Mouse (Mus musculus) neural tube, embryonic 14.5 days (tissue): ENCODE data around the gene Tbc1d32. TPM values are rescaled to one million over a fixed set of nuclear protein-coding genes. Genes with fewer than 3 reads are reported as not detected.

Experiments used
- ATAC-seq: fragments of 200-750 bp; cut with Nextera tagmentation; 2 replicates; pipeline ENCODE4 v1.8.0; 2017; ENCODE audit warnings: low read depth, mild to moderate bottlenecking, moderate TSS enrichment, moderate library complexity
- H3K27ac ChIP-seq: fragments of 300-500 bp; sonication (generic); 2 replicates; pipeline ENCODE4 v1.5.1; 2014; ENCODE audit warnings: low read depth, mild to moderate bottlenecking, control low read depth, low read length, moderate library complexity, mixed read lengths
- H3K27me3 ChIP-seq: fragments of 300-500 bp; sonication (generic); 2 replicates; pipeline ENCODE4 v1.6.1; 2014; ENCODE audit warnings: low read length; ENCODE audit not compliant: control insufficient read depth, insufficient read depth
- H3K36me3 ChIP-seq: fragments of 300-500 bp; sonication (generic); 2 replicates; pipeline ENCODE4 v1.6.1; 2014; ENCODE audit warnings: low read length, mixed read lengths; ENCODE audit not compliant: control insufficient read depth, insufficient read depth
- H3K4me1 ChIP-seq: fragments of 300-500 bp; sonication (generic); 2 replicates; pipeline ENCODE4 v1.6.1; 2014; ENCODE audit warnings: low read length; ENCODE audit not compliant: control insufficient read depth, insufficient read depth
- H3K4me2 ChIP-seq: fragments of 300-500 bp; sonication (generic); 2 replicates; pipeline ENCODE4 v1.6.1; 2014; ENCODE audit warnings: mild to moderate bottlenecking, low read depth, low read length, control low read depth
- H3K4me3 ChIP-seq: fragments of 300-500 bp; sonication (generic); 2 replicates; pipeline ENCODE4 v1.5.1; 2014; ENCODE audit warnings: low read depth, low read length, control low read depth, mixed read lengths
- H3K9ac ChIP-seq: fragments of 300-500 bp; sonication (generic); replicated peaks from 2 replicates; pipeline ENCODE4 v1.6.1; 2014; ENCODE audit warnings: low read depth, mild to moderate bottlenecking, control low read depth, low read length, mixed read lengths
- H3K9me3 ChIP-seq: fragments of 300-500 bp; sonication (generic); 2 replicates; pipeline ENCODE4 v1.6.1; 2016; ENCODE audit warnings: low read length; ENCODE audit not compliant: control insufficient read depth
- WGBS: fragments of 180-500 bp; shearing (Covaris S2); extraction: QIAGEN DNeasy Blood & Tissue Kit; methylation state at CpG from one replicate; pipeline ENCODE4 v1.1.7; 2014; 5-methylcytosine and 5-hydroxymethylcytosine counted together
- polyA plus RNA-seq: library from polyadenylated mRNA; unstranded; fragments of >200 nt; fragmentation: Nextera tagmentation; extraction: Ambion mirVana; gene quantifications from 2 replicates; pipeline ENCODE4 v1.2.1, GENCODE M21; 2014

Gene Tbc1d32
- polyA plus RNA-seq, 1 experiment from 2014 or later = 3.1 TPM

GRCm38 (mm10) chr10:56096757-56097156 lies 131.7 kb downstream of the Tbc1d32 start:
- Histone ChIP-seq H3K36me3 (no peaks in the 10 kb centered on the region), H3K4me2 (no peak overlapping the region), H3K4me3 (no peak overlapping the region), H3K9me3 (no peaks in the 10 kb centered on the region), H3K27me3 (no peaks in the 10 kb centered on the region), H3K9ac (no peak overlapping the region), H3K4me1 (no peaks in the 10 kb centered on the region), H3K27ac (no peak overlapping the region)
- no peak for ATAC-seq

- no peak overlapping the region for H3K9ac ChIP-seq
- no peak overlapping the region for H3K4me3 ChIP-seq
- H3K9me3 ChIP-seq = no peaks in the 10 kb centered on the region
- 41% methylated on average over 5 of the region's 5 CpGs for WGBS
- no peaks in the 10 kb centered on the region for H3K27me3 ChIP-seq
- ATAC-seq = peak; percentile 53; the same call in 1 of the 2 replicates
- H3K27ac ChIP-seq = no peak overlapping the region
- H3K4me2 ChIP-seq = no peak overlapping the region
- no peaks in the 10 kb centered on the region for H3K4me1 ChIP-seq
- no peaks in the 10 kb centered on the region for H3K36me3 ChIP-seq
Measured at GRCm38 (mm10) chr10:56094586-56094985, 133.9 kb downstream of the Tbc1d32 start.

- H3K27me3 ChIP-seq = no peaks in the 10 kb centered on the region
- H3K4me1 ChIP-seq = no peaks in the 10 kb centered on the region
- no peak overlapping the region for H3K4me3 ChIP-seq
- no peak overlapping the region for H3K9ac ChIP-seq
- no peaks in the 10 kb centered on the region for H3K36me3 ChIP-seq
- H3K4me2 ChIP-seq = no peak overlapping the region
- ATAC-seq = no peak
- H3K27ac ChIP-seq = no peak overlapping the region
- H3K9me3 ChIP-seq = no peaks in the 10 kb centered on the region
- WGBS = 91% methylated on average over 4 of the region's 4 CpGs
Measured at GRCm38 (mm10) chr10:56089714-56090113, 138.8 kb downstream of the Tbc1d32 start.

- peaks cover 5% of the 10 kb centered on the region; the same call in 1 of the 2 replicates for H3K4me1 ChIP-seq
- no peak for ATAC-seq
- H3K9ac ChIP-seq = no peak overlapping the region
- no peaks in the 10 kb centered on the region for H3K36me3 ChIP-seq
- 84% methylated on average over 2 of the region's 2 CpGs for WGBS
- H3K4me3 ChIP-seq = no peak overlapping the region
- H3K4me2 ChIP-seq = no peak overlapping the region
- no peaks in the 10 kb centered on the region for H3K9me3 ChIP-seq
- no peak overlapping the region for H3K27ac ChIP-seq
- no peaks in the 10 kb centered on the region for H3K27me3 ChIP-seq
Measured at GRCm38 (mm10) chr10:56062746-56063145, 165.7 kb downstream of the Tbc1d32 start.

GRCm38 (mm10) chr10:56061238-56061830 lies 167.2 kb downstream of the Tbc1d32 start:
- H3K4me1 ChIP-seq = peaks cover 5% of the 10 kb centered on the region; the same call in 1 of the 2 replicates
- H3K9ac ChIP-seq = no peak overlapping the region
- H3K27me3 ChIP-seq = no peaks in the 10 kb centered on the region
- no peak overlapping the region for H3K4me2 ChIP-seq
- no peak overlapping the region for H3K27ac ChIP-seq
- H3K4me3 ChIP-seq = no peak overlapping the region
- H3K9me3 ChIP-seq = no peaks in the 10 kb centered on the region
- no peak for ATAC-seq
- WGBS = 87% methylated on average over 2 of the region's 2 CpGs
- H3K36me3 ChIP-seq = no peaks in the 10 kb centered on the region

DNA sequence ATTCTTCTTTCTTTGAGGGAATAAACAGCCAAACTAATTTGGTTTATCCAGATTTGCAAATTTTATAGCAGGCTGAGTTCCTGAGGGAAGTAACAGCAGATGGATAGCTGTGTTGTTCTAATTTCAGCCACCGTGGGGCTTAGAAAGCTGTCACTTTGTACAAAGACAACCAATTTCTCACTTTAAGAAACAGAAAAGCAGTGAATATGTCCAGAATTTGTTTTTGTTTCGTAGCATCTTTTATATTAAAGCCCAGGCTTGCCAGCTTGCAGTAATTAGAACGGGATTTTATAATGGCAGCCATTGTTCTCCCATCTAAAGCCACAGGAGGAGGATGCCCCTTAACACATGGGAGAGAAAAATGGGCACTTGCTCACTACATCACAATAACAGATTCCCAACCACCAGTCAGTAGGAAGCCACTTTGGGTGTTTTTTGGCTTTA lies 169.5 kb downstream of the Tbc1d32 start:
- Histone ChIP-seq H3K4me3 (no peak overlapping the region), H3K4me2 (no peak overlapping the region), H3K27me3 (no peaks in the 10 kb centered on the region), H3K4me1 (peaks cover 5% of the 10 kb centered on the region; the same call in 1 of the 2 replicates), H3K9ac (no peak overlapping the region), H3K36me3 (no peaks in the 10 kb centered on the region), H3K27ac (peak overlapping the region; percentile 48), H3K9me3 (no peaks in the 10 kb centered on the region)
- WGBS = 18% methylated on average over 3 of the region's 3 CpGs
- 0 out of 2 replicates have a peak, but pooled peaks have one; percentile 44 for ATAC-seq

GRCm38 (mm10) chr10:56025400-56025799 lies 203.1 kb downstream of the Tbc1d32 start:
- H3K9ac ChIP-seq = no peak overlapping the region
- no peak for ATAC-seq
- no peaks in the 10 kb centered on the region for H3K36me3 ChIP-seq
- H3K9me3 ChIP-seq = no peaks in the 10 kb centered on the region
- no peak overlapping the region for H3K27ac ChIP-seq
- no peak overlapping the region for H3K4me3 ChIP-seq
- H3K27me3 ChIP-seq = no peaks in the 10 kb centered on the region
- H3K4me2 ChIP-seq = no peak overlapping the region
- no peaks in the 10 kb centered on the region for H3K4me1 ChIP-seq

DNA sequence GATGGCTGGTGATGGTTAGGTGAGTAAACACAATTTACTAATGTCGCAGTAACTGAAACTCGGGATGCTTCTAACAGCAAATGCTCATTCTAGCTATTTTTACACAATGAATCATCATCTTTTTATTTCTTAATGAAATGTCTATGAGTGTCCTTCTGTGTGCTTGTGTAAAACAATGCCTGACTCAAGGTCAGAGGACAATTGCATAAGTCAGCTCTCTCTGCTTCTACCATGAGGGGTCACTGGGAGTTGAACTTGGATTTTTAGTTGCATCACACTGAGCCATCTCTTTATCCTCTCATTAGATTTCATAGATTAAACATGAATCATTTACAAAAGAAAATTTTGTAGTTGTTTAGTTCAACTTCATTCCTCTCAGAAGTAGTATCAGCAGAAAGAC lies 203.9 kb downstream of the Tbc1d32 start:
- Histone ChIP-seq H3K36me3 (no peaks in the 10 kb centered on the region), H3K27ac (no peak overlapping the region), H3K4me2 (no peak overlapping the region), H3K4me1 (no peaks in the 10 kb centered on the region), H3K9me3 (no peaks in the 10 kb centered on the region), H3K27me3 (no peaks in the 10 kb centered on the region), H3K9ac (no peak overlapping the region), H3K4me3 (no peak overlapping the region)
- 95% methylated on average over 2 of the region's 2 CpGs for WGBS
- ATAC-seq = no peak

DNA sequence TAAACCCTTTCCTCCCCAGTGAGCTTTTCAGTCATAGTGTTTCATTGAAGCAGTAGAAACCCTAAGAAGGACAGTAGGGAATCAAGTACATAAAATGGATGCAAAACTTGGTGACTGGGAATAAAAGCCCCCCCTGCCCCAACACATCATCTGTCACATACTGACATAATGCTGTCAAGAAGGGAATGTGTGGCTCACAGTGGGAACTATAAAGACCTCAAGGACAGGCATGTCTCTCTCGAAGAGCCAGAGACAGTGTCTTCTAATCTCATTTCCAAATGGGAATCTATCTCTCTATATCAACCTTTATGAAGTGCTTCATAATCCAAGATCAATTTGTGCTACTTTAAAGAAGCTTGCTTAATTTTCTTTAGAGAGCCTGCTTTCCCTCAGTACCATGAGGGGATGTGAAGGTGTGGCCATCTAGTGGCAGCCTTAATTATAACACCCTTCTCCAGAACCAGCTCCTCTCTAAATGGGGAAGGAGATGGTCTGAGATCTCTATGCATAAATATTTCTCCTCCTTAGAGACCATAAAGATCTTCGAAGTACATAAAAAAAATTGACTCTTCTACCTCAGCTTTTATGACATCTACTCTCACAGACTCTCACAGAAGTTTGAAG lies 248.5 kb downstream of the Tbc1d32 start:
- H3K9ac ChIP-seq = no peak overlapping the region
- H3K36me3 ChIP-seq = no peaks in the 10 kb centered on the region
- WGBS = 22% methylated on average over 2 of the region's 2 CpGs

More for the DNA sequence above, 248.5 kb downstream of the Tbc1d32 start:
- H3K4me1 ChIP-seq = no peaks in the 10 kb centered on the region
- no peaks in the 10 kb centered on the region for H3K27me3 ChIP-seq
- ATAC-seq = peak; percentile 95
- no peak overlapping the region for H3K27ac ChIP-seq
- no peak overlapping the region for H3K4me3 ChIP-seq
- no peak overlapping the region for H3K4me2 ChIP-seq
- H3K9me3 ChIP-seq = no peaks in the 10 kb centered on the region
